Mouse (Mus musculus) CH12.LX (cell line): ENCODE measurements around the gene Fus. TPM values are rescaled to one million over a fixed set of nuclear protein-coding genes. Genes with fewer than 3 reads are reported as not detected.

Experiments
- DNase-seq: peaks from one replicate; pipeline ENCODE4 v3.0.0-alpha.2; 2013; ENCODE audit errors: extremely low read depth
- H3K27ac ChIP-seq: 2 replicates; pipeline ENCODE4 v1.5.1; 2012; ENCODE audit warnings: low read depth, mild to moderate bottlenecking, control low read depth, moderate library complexity; ENCODE audit not compliant: insufficient read depth
- H3K27me3 ChIP-seq: replicated peaks from 2 replicates; pipeline ENCODE3; 2012; ENCODE audit warnings: inconsistent platforms
- H3K36me3 ChIP-seq, 2 experiments: replicated peaks in 1 of 2; 2 replicates each; pipeline versions ENCODE3 to v1.6.1; 2012; ENCODE audit warnings: inconsistent platforms in 1 of 2, low read length in 1 of 2, mild to moderate bottlenecking in 1 of 2, mixed read lengths in 1 of 2, moderate library complexity in 1 of 2; ENCODE audit not compliant: control insufficient read depth in 1 of 2, insufficient read depth in 1 of 2
- H3K4me1 ChIP-seq, 2 experiments: 2 replicates each; pipeline ENCODE4 v1.6.1; 2012; ENCODE audit warnings: inconsistent platforms in 1 of 2, moderate library complexity in 1 of 2; ENCODE audit not compliant: insufficient read depth in 2 of 2, control insufficient read depth in 1 of 2
- H3K4me2 ChIP-seq: 2 replicates; pipeline ENCODE4 v1.6.1; 2012; ENCODE audit warnings: low read depth, mild to moderate bottlenecking, control low read depth; ENCODE audit not compliant: poor library complexity, insufficient read depth, severe bottlenecking
- H3K4me3 ChIP-seq, 3 experiments: fragments of 150-350 bp in 1 of 3; sonication (generic) in 1 of 3; replicated peaks in 1 of 3; 2 replicates each; pipeline versions ENCODE3 to v1.5.1; 2011 to 2012; ENCODE audit warnings: low read depth in 2 of 3, low read length in 2 of 3, mild to moderate bottlenecking in 2 of 3, moderate library complexity in 2 of 3, control low read depth in 1 of 3, improper control_type of control experiment in 1 of 3, inconsistent platforms in 1 of 3, mixed read lengths in 1 of 3; ENCODE audit not compliant: poor library complexity in 1 of 3
- H3K79me2 ChIP-seq: replicated peaks from 2 replicates; pipeline ENCODE4 v1.6.1; 2012; ENCODE audit warnings: mild to moderate bottlenecking, moderate library complexity; ENCODE audit not compliant: control insufficient read depth, poor library complexity, insufficient read depth, severe bottlenecking; ENCODE audit errors: extremely low read depth
- H3K9ac ChIP-seq: 2 replicates; pipeline ENCODE4 v1.6.1; 2012; ENCODE audit warnings: low read depth, mild to moderate bottlenecking, control low read depth, moderate library complexity; ENCODE audit not compliant: insufficient read depth
- H3K9me3 ChIP-seq: replicated peaks from 2 replicates; pipeline ENCODE3; 2012; ENCODE audit warnings: low read length, inconsistent platforms, mixed read lengths
- BHLHE40 ChIP-seq: IDR thresholded peaks from 2 replicates; pipeline ENCODE4 v1.6.1; 2011; ENCODE audit warnings: mild to moderate bottlenecking, low read depth, low read length, improper control_type of control experiment
- CHD2 ChIP-seq: IDR thresholded peaks from 2 replicates; pipeline ENCODE4 v1.6.1; 2011; ENCODE audit warnings: low read length, improper control_type of control experiment
- ELF1 ChIP-seq: IDR thresholded peaks from 2 replicates; pipeline ENCODE4 v1.6.1; 2014; ENCODE audit warnings: low read depth, mild to moderate bottlenecking, inconsistent platforms, low read length, improper control_type of control experiment
- ETS1 ChIP-seq: conservative IDR thresholded peaks from 2 replicates; pipeline ENCODE4 v1.6.1; 2012; ENCODE audit warnings: low read depth, mild to moderate bottlenecking, inconsistent platforms, low read length, improper control_type of control experiment, moderate library complexity
- HCFC1 ChIP-seq: IDR thresholded peaks from 2 replicates; pipeline ENCODE4 v1.6.1; 2012; ENCODE audit warnings: low read depth, mild to moderate bottlenecking, inconsistent platforms, low read length, improper control_type of control experiment
- JUND ChIP-seq: conservative IDR thresholded peaks from 2 replicates; pipeline ENCODE4 v1.6.1; 2011; ENCODE audit warnings: low read depth, low read length, improper control_type of control experiment
- MXI1 ChIP-seq: IDR thresholded peaks from 2 replicates; pipeline ENCODE4 v1.6.1; 2011; ENCODE audit warnings: mild to moderate bottlenecking, low read depth, low read length, improper control_type of control experiment
- MYC ChIP-seq: IDR thresholded peaks from 2 replicates; pipeline ENCODE4 v1.6.1; 2011; ENCODE audit warnings: low read depth, mild to moderate bottlenecking, improper control_type of control experiment, low read length
- NELFE ChIP-seq: IDR thresholded peaks from 2 replicates; pipeline ENCODE4 v1.6.1; 2011; ENCODE audit warnings: low read depth, low read length, improper control_type of control experiment
- NRF1 ChIP-seq: IDR thresholded peaks from 2 replicates; pipeline ENCODE4 v1.6.1; 2014; ENCODE audit warnings: low read depth, mild to moderate bottlenecking, inconsistent platforms, low read length, improper control_type of control experiment, moderate library complexity
- PAX5 ChIP-seq: IDR thresholded peaks from 2 replicates; pipeline ENCODE4 v1.6.1; 2012; ENCODE audit warnings: low read length, inconsistent platforms, mixed read lengths
- RAD21 ChIP-seq: IDR thresholded peaks from 2 replicates; pipeline ENCODE4 v1.6.1; 2011; ENCODE audit warnings: low read depth, mild to moderate bottlenecking, low read length, improper control_type of control experiment, moderate library complexity
- SIN3A ChIP-seq: IDR thresholded peaks from 2 replicates; pipeline ENCODE4 v1.6.1; 2012; ENCODE audit warnings: low read length, improper control_type of control experiment, inconsistent platforms
- UBTF ChIP-seq: IDR thresholded peaks from 2 replicates; pipeline ENCODE4 v1.6.1; 2012; ENCODE audit warnings: low read depth, mild to moderate bottlenecking, inconsistent platforms, low read length, improper control_type of control experiment, moderate library complexity
- ZMIZ1 ChIP-seq: IDR thresholded peaks from 2 replicates; pipeline ENCODE4 v1.6.1; 2012; ENCODE audit warnings: low read depth, mild to moderate bottlenecking, inconsistent platforms, low read length, improper control_type of control experiment
- ZNF384 ChIP-seq: IDR thresholded peaks from 2 replicates; pipeline ENCODE4 v1.6.1; 2012; ENCODE audit warnings: low read depth, low read length, improper control_type of control experiment, inconsistent platforms
- dilution Hi-C: fragments of 300-500 bp; cut with MboI; formaldehyde crosslinking; loops from 2 replicates; pipeline ENCODE4 v1.14.3; 2020; ENCODE audit warnings: low sequenced_read_pairs; ENCODE audit not compliant: extremely low pct_unique_long_range_greater_than_20kb, extremely low pct_ligation_motif_present
- in situ Hi-C: fragments of 300-500 bp; cut with MboI; formaldehyde crosslinking; loops from 3 replicates; pipeline ENCODE4 v1.14.3; 2019; ENCODE audit warnings: low sequenced_read_pairs, low pct_ligation_motif_present, low pct_unique_long_range_greater_than_20kb, mixed read lengths
- polyA plus RNA-seq: library from polyadenylated mRNA; unstranded; fragments of >175 nt; gene quantifications from 2 replicates; pipeline ENCODE4 v1.2.1, GENCODE M21; 2012; ENCODE audit warnings: low read depth; ENCODE audit not compliant: insufficient read length
- total RNA-seq, 2 experiments: library from RNA; depleted of rRNA; stranded (reverse); fragments of 300-350 nt in 1 of 2; fragments of >200 nt in 1 of 2; gene quantifications; 2 replicates each; pipeline ENCODE4 v1.2.3; 2012 to 2014

Fus gene
- total and polyA plus RNA-seq, 3 experiments = 39.2 to 848 (median 57.7) TPM

- H3K27ac ChIP-seq = peak overlapping the region; percentile 86
- H3K9me3 ChIP-seq = no peaks in the 10 kb centered on the region
- peaks cover 26 to 41% of the 10 kb centered on the region in 2 experiments for H3K36me3 ChIP-seq
- DNase-seq = peak; percentile 68
- dilution Hi-C loops = no loop called here
- in situ Hi-C loops = no loop called here
- peak overlapping the region; percentile 71 for H3K9ac ChIP-seq
- H3K4me3 ChIP-seq = peak overlapping the region; percentile 72 to 91 (median 74)
- peaks cover 7% of the 10 kb centered on the region for H3K27me3 ChIP-seq
- peak overlapping the region; percentile 96 for H3K4me2 ChIP-seq
- peak; percentile 8; the same call in 1 of the 2 replicates for TF ChIP-seq SIN3A
- peak; percentile 61; the same call in 1 of the 2 replicates for TF ChIP-seq ZNF384
- TF ChIP-seq UBTF = no peak
- peak; percentile 53 for TF ChIP-seq ELF1
- TF ChIP-seq HCFC1 = no peak; the same call in 1 of the 2 replicates
- TF ChIP-seq ETS1 = 0 out of 2 replicates have a peak, but pooled peaks have one; percentile 0
- 0 out of 2 replicates have a peak, but pooled peaks have one; percentile 69 for TF ChIP-seq CHD2
- TF ChIP-seq NELFE = no peak
- TF ChIP-seq NRF1 = no peak; the same call in 1 of the 2 replicates
- no peak for TF ChIP-seq JUND
- TF ChIP-seq MXI1 = 0 out of 2 replicates have a peak, but pooled peaks have one; percentile 8
- peaks cover 0 to 25% of the 10 kb centered on the region in 2 experiments; a peak in 3 of 4 replicates for H3K4me1 ChIP-seq
- H3K79me2 ChIP-seq = peaks cover 47% of the 10 kb centered on the region
These were observed 918 bp downstream of the Fus start for GRCm38 (mm10) chr7:127967922-127968828.

- peaks cover 51% of the 10 kb centered on the region for H3K79me2 ChIP-seq
- H3K4me2 ChIP-seq = no peak overlapping the region
- TF ChIP-seq PAX5 (no peak), NELFE (no peak), RAD21 (no peak), MYC (no peak), MXI1 (no peak), BHLHE40 (no peak), ZMIZ1 (no peak), ZNF384 (no peak)
- no peaks in the 10 kb centered on the region for H3K27me3 ChIP-seq
- no peak for DNase-seq
- no peak overlapping the region for H3K9ac ChIP-seq
- H3K9me3 ChIP-seq = no peaks in the 10 kb centered on the region
- peaks cover 66 to 94% of the 10 kb centered on the region in 2 experiments for H3K36me3 ChIP-seq
- H3K4me3 ChIP-seq = no peak overlapping the region
- peaks cover 0 to 21% of the 10 kb centered on the region in 2 experiments; a peak in 3 of 4 replicates for H3K4me1 ChIP-seq
- H3K27ac ChIP-seq = no peak overlapping the region
- in situ Hi-C loops (no loop called here), dilution Hi-C loops (no loop called here)
These were observed 7.2 kb downstream of the Fus start for GRCm38 (mm10) chr7:127974413-127974930.
